Mouse (Mus musculus): ENCODE data around the gene Tet3.

The Tet3 gene

DNA sequence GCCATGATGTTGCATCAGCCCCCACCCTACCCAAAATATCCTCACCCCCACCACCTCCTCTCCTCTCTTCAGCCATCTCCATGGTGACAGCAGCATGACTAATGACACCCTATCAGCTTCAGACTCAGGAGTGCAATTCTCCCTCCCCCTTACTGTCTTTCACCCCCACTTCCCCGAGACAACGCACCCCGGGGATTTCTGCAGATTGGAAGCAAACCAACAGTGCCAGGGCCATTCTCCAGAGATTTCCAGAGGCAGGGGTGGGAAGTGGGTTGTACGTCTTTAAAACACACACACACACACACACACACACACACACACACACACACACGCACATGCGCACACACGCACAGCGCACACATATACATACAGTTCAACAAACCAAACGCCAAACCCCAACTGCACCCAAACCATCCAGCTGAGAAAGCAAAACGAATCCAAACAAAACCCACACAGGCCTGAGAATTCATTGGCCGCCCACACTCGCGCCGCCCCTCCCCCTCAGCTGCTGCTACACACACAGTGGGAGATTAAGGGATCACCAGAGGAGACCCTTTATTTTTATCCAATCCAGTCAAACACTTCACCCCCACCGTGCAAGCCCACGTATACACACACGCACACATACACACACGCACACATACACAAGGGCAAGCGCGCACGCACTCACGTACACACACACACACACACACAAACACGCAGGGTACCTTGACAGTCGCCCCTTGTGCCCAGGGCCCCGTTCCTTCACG is 18.2 kb downstream of the Tet3 start:
- DNase-seq (ENCODE audit: low spot score in 2 of 2): peak in 1 of 2 experiments; percentile 68

DNA sequence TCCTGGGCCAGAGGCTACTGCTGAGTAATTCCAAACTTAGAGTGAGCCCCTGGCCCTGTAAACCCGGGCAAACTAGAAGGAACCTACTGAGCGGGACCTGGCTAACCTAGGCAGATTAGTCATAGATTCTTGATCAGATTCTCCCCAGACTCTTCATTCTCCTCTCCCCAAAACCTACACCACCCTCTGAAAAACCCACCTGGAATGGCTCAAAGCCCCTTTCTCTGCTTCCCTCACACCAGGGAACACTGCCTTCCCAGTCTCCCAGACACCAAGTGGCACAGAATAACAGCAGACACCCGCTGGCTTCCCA is 18.7 kb downstream of the Tet3 start:
- DNase-seq (ENCODE audit: low spot score in 2 of 2): no peak

DNA sequence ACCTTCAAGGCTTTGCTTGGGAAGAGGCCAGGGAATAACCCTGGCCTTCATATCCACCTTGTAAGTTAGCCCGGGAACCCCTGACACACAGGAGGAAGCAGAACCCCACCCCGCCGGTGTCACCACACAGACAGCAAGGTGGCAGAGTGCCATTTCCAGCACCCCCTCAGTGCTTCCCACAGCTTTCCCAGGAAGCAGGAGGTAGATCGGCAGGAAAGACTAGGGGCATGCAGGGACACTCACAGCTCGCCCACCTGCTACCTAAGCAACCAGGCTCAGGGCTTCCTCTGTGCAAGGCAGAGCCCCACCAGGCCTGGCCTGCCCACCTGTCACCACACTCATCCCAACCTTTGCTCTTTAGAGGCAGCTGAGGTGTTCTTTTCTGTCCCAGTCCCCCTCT is 19.1 kb downstream of the Tet3 start:
- DNase-seq (ENCODE audit: low spot score in 2 of 2): no peak

DNA sequence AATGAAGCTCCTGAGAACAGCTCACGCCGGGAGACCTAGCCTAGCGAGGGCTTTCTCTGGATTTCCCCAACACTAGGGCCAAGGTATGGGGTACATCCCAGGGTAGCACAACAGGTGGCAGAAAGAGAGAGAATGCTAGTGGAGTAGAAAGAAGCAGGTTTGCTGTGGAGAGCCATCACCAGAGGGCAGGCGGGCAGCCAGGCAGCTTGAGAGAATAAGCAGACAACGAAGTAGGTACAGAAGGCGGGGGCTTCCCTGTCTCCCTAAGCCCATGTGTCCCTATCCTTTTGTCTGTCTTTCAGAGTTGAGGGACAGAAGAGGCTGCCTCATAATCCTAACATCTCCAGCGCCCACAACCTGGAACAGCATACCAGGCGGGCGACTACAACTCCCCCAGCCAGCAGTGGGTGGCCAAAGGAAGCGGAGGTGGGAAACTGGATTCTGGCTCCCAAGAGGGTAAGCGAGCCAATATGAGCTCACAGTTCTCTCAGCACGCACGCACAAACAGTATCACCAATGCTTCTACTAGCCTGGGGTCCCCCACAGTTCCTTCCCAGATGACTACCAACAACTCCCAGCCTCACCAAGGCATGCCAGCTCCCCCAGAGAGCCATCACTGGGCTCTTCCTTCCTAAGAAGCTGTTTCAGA is 19.6 kb downstream of the Tet3 start:
- DNase-seq (ENCODE audit: low spot score in 2 of 2): no peak

DNA sequence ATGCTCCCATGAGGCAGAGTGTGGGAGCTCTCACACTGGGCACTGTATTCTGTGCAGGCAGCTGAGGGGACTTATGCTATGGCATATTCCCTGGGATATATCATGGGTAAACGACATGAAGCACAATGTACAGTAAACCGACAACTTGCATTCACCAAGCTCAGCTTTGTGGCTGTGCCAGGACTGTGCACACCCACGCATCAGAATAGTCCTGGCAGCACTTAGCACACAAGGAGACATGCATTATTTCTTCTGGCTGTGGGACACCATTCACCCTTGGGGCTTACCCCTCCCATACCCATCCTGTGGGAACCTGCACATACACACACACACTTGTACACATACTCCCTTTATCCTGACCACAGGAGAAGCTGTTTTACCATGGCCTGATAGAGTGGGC is 20.3 kb downstream of the Tet3 start:
- DNase-seq (ENCODE audit: low spot score in 2 of 2): no peak

DNA sequence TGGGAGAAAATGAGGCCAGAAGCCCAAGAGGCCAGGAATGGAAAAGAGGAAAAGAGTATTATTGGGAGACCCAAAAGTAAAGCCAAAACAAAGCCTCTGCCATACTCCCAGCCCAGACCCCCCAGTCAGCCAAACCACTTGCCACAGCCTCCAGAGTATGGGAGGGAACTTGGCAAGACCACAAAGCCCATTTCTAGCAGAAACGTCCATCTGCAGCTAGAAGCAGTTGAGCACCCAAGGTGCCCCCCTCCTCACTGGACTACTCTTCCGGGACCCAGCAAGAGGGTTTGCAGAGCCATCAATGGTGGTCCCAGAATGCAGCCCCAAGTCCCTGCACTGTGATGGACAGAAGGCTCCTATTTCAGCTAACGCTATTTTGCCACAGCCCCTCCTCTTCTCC is 21.1 kb downstream of the Tet3 start:
- no peak for DNase-seq (ENCODE audit: low spot score in 2 of 2)

DNA sequence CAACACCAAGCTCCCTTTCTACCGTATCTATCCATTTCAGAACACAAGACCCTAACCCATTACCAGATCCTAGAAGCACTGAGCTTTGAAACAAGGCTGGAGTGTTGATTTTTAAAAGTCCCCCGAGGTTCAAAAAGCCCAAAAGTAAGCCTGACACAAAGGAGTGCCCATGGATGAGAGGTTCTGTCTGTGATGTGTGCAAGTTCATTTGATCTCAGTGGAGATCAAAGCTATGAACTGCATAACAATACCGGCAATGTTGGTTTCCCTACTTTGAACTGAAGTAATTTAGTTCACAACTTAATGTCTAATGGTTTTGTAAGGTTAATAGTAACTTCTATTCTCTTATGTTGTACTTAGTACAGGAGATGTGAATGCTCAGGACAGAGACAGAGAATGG is 21.7 kb downstream of the Tet3 start:
- DNase-seq (ENCODE audit: low spot score in 2 of 2): no peak

DNA sequence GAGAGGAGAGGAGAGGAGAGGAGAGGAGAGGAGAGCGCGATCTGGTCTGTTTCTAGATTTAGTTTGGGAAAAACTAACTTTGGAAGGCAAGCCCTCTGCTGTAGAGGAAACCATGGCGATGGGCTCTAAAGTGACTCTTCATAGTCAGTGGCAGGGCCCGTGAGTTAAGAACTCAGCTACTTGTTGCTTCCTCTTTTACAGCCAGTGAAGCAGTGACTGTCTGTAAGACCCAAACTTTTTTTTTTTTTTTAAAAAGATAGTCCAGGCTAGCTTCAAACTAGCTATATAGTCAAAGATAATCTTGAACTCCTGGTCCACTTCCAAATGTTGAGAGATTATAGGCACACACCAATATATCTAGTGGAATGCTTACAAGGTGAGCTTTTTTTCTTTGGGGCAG is 22.3 kb downstream of the Tet3 start:
- no peak for DNase-seq (ENCODE audit: low spot score in 2 of 2)

DNA sequence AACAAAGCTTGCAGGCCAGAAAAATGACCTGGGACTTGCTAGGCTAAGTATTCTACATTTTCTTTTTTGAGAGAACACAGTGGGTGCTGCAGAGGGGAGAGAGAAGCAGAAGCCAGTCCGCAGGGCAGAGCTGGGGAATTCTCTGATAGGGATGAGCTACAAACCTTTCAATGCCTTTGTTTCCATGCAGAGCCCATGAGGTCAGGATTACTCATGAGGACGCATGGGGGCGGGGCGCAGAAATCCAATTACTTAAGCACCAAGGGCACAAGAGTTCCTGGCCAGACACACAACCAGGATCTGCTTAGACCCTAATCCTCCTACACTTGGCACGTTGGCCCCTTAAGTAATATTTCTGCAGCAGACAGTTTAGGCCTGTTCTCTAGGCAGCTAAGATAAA is 23.7 kb downstream of the Tet3 start:
- DNase-seq (ENCODE audit: low spot score in 2 of 2): no peak

DNA sequence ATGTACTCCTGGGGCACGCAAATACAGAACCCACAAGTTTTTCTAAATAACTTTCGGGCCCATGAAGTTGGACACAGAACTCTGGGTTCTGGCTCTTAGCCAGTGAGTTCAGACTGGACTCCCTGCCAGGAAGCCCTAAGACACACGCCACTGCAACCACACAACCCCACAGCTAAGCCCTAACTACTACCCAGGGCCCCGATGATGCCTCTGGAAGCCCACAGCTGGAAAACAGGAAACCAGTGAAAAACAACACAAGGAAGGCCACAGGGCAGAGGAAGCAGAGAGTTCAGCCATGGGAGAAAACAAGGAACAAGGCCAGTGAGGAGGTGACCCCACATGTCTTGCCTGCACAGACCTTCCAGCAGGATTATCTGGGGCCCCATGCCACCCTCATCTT is 25.3 kb downstream of the Tet3 start:
- DNase-seq (ENCODE audit: low spot score in 2 of 2): no peak

DNA sequence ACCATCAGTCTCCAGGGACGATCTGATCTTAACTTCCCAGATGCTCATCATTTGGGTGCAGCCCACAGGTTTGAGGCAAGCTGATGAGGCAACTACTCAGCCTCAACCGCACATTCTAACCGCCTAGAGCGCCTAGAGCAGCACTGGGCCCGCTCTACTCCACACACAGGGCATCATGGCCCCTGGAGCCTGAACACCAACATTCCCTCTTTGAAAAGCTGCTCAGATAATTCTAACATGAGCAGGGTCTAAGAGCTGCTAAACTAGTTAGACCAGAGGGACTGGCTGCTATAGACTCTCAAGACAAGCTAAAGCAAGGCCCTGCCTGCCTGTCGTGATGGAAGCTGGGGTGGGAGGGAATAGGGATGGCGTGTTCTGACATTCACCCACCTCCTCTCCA is 25.9 kb downstream of the Tet3 start:
- DNase-seq (ENCODE audit: low spot score in 2 of 2): no peak

DNA sequence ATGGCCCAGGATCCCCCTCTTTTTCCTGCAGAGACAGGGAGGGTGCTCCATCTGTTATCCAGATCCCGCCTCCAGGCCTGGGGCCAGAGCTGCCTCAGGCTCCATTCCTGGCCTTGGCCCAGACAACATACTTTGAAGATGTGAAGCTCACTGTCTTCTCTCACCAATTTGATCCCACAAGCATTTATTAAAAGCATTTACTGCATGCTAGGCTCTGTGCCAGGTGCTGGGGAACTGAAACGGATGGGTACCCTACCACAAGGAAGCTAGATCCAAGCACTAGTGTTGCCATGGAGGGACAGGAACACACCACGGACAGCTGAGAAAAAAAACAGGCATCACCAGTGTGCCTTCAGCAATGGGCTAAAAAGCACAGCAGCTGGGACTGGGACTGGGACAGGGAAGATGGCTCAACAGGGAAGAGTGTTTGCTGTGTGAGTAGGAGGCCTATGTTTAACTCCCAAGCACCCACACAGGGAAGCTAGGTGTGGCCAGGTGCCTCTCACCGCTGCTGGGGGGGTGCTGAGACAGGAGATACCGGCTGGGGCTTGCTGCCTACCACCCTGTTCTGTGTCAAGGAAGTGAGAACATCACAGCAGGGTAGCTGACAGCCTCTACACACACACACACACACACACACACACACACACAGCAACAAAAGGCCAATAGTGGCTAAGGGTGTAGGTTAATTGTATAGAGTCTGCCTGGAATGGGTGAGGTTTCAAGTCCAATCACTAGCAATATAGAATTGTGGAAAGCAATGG is 30.7 kb downstream of the Tet3 start:
- no peak for DNase-seq (ENCODE audit: low spot score in 2 of 2)

DNA sequence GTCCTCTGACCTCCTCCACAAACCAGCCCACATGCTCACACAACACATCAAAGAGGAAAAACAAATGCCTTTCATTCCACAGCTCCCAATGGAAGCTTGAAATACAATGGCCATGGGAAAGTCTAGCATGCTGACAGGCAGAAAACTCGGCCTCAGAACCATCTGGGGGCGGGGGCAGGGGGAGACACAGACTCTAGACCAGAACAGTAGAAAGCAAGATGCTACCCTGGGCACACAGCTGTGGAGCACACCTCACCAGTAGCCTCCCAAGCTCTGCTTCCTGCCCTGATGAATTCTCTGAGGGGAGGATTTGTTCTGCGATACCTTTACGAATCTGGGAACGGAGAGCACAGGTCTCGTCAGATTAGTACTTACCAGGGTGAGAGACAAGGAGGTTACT is 31.4 kb downstream of the Tet3 start:
- no peak for DNase-seq (ENCODE audit: low spot score in 2 of 2)

DNA sequence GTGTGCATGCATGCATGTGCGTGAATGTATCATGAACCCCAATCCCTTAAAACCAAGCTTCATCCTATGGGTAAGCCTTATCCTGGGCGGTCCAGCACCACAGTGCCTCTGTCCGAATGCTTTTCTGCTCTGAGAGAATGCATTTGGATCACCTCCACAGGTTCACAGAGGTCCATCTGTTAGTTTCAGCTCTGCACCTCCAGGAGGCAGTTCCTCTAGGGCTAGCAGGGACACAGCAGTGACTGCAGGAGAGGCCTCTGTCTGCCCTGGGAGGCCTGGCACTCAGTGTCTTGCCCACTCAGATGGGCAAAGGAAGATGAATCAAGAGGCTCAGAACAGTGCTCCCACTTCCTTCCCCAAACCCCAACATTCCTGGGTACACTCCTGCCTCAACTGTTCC is 32.3 kb downstream of the Tet3 start:
- DNase-seq (ENCODE audit: low spot score in 2 of 2): no peak

DNA sequence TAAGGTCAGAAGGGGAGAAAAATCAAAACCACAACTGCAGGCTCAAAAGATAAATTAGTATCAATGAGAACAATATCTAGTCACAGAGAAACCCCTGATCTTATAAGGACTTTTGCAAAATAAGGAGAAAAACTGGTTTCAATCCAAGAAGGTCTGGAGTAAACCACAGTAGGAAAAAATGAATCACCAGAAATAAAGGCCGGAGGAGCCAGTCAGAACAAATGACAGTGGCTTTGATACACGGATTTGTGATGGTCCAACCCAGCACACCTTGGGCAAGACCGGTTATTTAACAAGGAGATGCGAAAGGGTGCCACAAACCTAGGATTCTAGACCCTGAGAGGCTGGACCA is 34.9 kb downstream of the Tet3 start:
- DNase-seq (ENCODE audit: low spot score in 2 of 2): no peak

DNA sequence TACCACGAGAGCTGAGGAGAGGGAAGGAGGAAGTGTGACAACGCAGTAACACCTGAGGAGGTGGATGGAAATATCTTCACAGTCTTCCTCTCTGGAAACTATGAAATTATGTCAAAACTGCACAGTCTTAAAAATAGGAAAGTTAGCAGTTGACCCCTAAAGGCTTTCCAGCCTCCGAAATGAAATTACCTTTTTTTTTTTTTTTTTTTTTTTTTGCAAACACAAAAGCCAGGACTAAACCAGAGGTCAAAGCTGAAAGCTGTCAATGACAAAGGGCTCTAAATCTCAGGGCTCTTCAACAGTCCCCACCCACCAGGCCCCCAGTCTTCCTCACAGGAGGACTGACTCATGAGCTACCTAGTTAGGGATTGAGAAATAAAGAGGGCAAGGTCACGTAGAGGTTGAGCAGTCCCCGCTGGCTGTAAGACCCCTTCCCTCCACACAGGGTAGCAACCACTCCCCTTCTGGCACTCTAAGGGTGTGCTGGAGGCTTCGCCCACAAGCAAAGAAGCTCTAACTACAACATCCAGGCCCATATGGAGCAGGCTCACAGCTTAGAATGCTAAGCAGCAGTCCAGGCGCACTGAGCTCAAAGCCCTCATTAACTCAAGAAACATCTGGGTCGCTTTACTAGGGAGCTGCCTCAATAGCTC is 35.4 kb downstream of the Tet3 start:
- DNase-seq (ENCODE audit: low spot score in 2 of 2): no peak

DNA sequence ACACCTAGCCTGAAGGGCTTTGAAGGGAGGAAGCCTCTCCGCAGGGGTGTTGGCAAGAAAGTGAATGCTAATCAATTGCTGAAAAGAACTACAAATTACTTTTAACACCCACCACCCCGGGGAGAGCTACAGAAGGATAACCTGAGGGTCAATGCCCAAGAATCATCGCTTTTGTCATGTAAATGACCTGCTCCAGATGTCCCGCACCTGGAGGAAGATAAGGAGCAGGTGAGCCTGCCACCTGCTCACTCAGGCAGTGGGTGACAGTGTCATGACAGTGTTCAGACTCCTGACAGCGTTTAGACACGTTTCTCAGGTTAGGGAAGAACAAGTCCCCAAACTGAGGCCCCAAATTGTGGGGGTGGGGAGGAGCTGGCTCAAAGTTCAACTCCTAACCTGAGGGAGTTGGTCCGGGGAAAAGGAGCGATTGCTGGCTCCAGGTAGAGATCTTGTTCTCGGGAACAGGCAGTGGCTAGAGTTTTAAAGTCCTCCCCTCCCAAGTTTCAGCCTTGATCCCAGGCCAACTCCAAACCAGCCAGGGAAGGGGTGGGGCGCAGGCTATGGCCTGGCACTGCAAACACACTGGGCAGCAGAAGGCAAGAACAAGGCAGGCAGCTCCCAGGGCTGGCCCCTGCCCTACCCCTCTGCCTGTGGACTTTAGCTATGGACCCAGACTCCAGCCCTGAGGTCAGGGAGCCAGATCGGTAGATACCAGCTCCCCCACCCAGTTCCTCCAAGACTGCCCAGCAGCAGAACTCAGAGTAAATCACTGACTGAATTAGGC is 36.8 kb downstream of the Tet3 start:
- DNase-seq (ENCODE audit: low spot score in 2 of 2): no peak

DNA sequence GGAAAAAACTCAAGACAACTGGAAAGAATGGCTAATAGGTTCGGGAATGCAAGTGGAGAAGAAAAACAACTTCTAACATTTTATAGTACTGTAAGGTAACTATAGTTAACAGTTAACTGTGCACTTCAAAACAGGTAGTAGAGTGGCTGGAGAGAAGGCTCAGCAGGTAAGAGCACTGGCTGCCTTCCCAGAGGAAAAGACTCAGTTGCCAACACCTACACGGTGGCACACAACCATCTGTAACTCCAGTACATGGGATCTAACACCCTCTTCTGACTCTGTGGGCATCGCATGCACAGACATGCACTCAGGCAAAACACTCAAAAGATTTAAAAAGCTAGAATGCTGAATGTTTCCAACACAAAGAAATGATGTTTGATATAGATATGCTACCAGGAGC is 39.4 kb downstream of the Tet3 start:
- no peak for DNase-seq (ENCODE audit: low spot score in 2 of 2)

DNA sequence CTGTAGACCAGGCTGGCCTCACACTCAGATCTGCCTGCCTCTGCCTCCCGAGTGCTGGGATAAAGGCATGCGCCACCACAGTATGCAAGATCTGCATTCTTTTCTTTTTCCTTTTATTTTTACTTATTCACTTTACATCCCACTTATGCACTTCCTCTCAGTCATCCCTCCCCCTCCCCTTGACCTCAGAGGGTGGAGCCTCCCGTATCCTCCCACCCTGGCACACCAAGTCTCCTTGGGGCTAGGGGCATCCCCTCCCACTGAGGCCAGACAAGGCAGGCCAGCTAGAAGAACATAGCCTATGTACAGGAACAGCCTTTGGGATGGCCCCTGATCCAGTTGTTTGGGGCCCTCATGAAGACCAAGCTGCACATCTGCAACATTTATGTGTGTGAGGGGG is 41.4 kb downstream of the Tet3 start:
- no peak for DNase-seq (ENCODE audit: low spot score in 2 of 2)

DNA sequence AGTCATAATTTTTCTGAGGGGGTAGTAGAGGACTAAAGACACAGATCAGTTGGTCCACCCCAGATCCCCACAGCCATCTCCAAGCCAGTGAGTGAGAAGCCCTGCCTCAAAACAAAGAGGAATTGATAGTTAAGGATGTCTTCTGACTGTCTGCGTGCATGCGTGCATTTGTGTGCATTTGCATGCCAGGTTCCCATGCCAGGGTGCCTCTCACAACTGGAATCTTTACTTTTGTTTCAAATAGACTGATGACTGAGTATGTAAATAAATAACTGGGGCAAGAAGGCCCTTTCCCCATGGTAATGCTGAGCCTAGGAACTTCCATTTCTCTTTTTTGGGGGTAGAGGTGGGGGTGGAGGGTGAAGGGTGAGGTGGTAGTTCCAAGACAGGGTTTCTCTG is 41.8 kb downstream of the Tet3 start:
- no peak for DNase-seq (ENCODE audit: low spot score in 2 of 2)

DNA sequence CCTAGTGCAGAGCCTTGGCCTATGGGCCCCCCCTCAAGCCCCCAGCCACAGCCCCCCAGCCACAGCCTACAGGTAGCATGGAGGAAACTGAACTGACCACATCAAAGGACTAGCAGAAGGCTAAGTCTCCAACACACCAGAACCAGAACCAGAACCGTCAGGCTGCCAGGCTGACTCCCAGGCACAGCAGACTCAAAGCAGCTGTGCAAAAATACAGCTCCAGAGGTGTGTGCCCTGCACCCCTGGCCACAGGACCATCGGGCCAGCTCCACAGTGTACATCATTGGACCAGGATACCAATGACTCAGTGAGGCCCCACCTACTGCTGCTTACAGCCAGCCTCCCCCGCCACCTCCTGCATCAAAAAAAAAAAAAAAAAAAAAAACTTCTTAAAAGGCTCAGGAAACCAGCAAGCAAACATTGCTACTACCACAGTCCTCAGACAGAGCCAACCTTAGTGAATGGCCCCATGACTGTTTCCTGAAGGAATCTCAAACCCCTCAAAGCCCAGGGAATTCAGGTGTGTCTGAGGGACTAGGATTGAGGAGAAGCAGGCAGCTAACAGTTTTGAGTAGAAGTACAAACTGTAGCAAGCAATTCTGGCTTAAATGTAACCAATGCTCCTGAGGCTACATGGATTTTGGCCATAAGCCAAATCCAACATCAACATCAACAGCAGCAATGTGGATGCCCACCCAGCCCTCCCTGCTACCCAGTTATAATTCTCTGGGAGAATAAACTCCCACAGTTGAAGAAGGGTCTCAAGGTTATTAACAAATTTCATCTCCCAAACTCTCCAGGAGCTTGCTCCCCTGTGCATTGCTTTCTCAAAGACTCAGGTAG is 42.4 kb downstream of the Tet3 start:
- no peak for DNase-seq (ENCODE audit: low spot score in 2 of 2)

All from spleen, postnatal 10 days (tissue).